Mouse (Mus musculus): ENCODE data around the gene Tcf21.

DNA sequence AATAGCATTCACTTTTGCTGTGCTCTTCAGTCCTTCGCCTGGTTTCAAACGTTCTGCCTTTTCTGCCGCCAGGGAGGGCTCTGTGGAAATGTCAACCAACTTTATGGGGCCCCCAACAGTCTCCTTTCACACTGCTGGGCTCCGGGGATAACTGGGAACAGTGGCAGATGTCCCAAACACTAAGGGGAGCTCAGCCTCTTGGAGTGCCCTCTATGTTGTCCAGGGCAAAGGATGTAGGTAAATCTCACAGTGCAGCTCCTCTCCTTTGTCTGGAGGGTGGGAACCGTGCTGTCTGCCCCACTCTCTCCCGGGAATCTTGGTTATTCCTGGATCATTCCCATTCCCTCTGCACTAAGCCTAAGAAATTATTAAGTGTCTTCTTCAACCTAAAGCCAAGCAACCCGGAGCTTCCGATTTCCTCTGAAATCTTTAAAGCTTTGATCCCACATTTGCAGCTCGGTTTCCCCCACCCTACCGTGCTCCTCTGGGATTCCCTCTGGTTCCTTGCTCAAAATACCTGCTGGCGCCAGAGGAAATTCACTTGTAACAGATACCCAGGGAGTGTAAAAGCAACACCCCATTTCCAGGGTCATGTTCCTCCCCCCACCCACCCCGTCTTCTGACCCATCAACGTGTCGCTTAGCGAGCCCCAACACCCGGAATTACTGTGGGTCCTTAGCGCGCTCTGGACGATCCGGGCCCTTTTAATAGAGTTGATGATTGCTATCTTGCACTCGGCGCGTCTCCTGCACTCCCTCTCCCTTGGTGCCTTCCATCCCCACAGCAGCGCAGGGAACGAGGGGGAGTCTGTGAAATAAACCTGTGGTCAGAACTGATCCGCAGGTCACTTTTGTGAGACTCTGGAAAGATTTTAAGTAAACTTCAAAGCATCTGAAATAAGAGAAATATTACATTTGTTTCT lies 23.7 kb upstream of the Tcf21 start:
- no peak for TF ChIP-seq POLR2A (IDR thresholded peaks at IDR 0.05; ENCODE audit: low read depth, low read length)
- TF ChIP-seq CTCF (IDR thresholded peaks at IDR 0.05; ENCODE audit: borderline replicate concordance, insufficient read depth, low read length): no peak
